Mouse (Mus musculus) bone marrow macrophage, adult 2 months (primary cell): ENCODE data around the gene Gm7073.

Source experiments
- CTCF ChIP-seq: IDR thresholded peaks from 2 replicates; pipeline ENCODE4 v1.5.1; 2012; ENCODE audit warnings: low read depth, mild to moderate bottlenecking, low read length, moderate library complexity
- POLR2A ChIP-seq: IDR thresholded peaks from 2 replicates; pipeline ENCODE4 v1.6.1; 2012; ENCODE audit warnings: mild to moderate bottlenecking, low read depth, low read length, borderline replicate concordance

- TF ChIP-seq POLR2A (no peak), CTCF (no peak)
These were observed 135.8 kb downstream of the Gm7073 start for GRCm38 (mm10) chrX:60403062-60403763.
